Mouse (Mus musculus) ES-Bruce4 (cell line): ENCODE results near the gene Kif16b.

Experiments
- CTCF ChIP-seq: IDR thresholded peaks from one replicate; pipeline ENCODE4 v1.8.1; 2011; ENCODE audit warnings: low read depth, low read length
- POLR2A ChIP-seq: IDR thresholded peaks from one replicate; pipeline ENCODE4 v1.8.1; 2011; ENCODE audit warnings: low read length; ENCODE audit not compliant: insufficient read depth

DNA sequence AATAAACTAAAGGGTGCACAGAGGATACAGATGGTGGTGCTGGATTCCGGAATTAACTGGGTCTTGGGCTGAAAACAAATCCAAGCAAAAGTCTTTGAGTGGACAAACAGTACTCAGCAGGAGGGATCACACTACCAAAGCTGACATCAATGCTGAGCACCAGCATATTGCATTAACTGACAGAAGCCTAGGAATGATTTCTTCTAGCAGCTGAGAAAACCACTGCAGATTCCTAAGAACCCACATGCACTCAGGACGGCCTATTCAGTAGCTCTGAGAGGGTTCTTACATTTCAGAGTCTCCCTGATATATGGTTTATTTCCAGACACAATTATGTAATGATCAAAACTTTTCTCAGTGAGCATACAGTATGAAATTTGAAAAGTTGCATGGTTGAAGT is 162.8 kb downstream of the Kif16b start:
- TF ChIP-seq CTCF: no peak
- TF ChIP-seq POLR2A: no peak
